Mouse (Mus musculus) limb, embryonic 14.5 days (tissue): Measurements from ENCODE around the gene Tm6sf1. TPM values are rescaled to one million over a fixed set of nuclear protein-coding genes. Genes with fewer than 3 reads are reported as not detected.

Experiments used
- ATAC-seq: fragments of 200-750 bp; cut with Nextera tagmentation; 2 replicates; pipeline ENCODE4 v1.8.0; 2017; ENCODE audit warnings: low read depth, moderate number of reproducible peaks, moderate TSS enrichment; ENCODE audit not compliant: low FRiP score
- DNase-seq: peaks from one replicate; pipeline ENCODE4 v3.0.0-alpha.2; 2015; ENCODE audit warnings: low spot score
- H3K27ac ChIP-seq: fragments of 300-500 bp; sonication (generic); replicated peaks from 2 replicates; pipeline ENCODE4 v1.5.1; 2014; ENCODE audit warnings: low read depth, mild to moderate bottlenecking, low read length, moderate library complexity, mixed read lengths
- H3K27me3 ChIP-seq: fragments of 300-500 bp; sonication (generic); 2 replicates; pipeline ENCODE4 v1.6.1; 2014; ENCODE audit warnings: low read length, mixed read lengths; ENCODE audit not compliant: control insufficient read depth, insufficient read depth
- H3K36me3 ChIP-seq: fragments of 300-500 bp; sonication (generic); 2 replicates; pipeline ENCODE4 v1.6.1; 2014; ENCODE audit warnings: mild to moderate bottlenecking, low read length, moderate library complexity, mixed read lengths; ENCODE audit not compliant: control insufficient read depth, insufficient read depth
- H3K4me1 ChIP-seq: fragments of 300-500 bp; sonication (generic); 2 replicates; pipeline ENCODE4 v1.6.1; 2014; ENCODE audit warnings: antibody characterized with exemption, low read length, mixed read lengths; ENCODE audit not compliant: control insufficient read depth, insufficient read depth
- H3K4me2 ChIP-seq: fragments of 300-500 bp; sonication (generic); replicated peaks from 2 replicates; pipeline ENCODE4 v1.6.1; 2014; ENCODE audit warnings: low read depth, mild to moderate bottlenecking, low read length, moderate library complexity; ENCODE audit not compliant: severe bottlenecking
- H3K4me3 ChIP-seq: fragments of 300-500 bp; sonication (generic); replicated peaks from 2 replicates; pipeline ENCODE4 v1.5.1; 2014; ENCODE audit warnings: low read length
- H3K9ac ChIP-seq: fragments of 300-500 bp; sonication (generic); 2 replicates; pipeline ENCODE4 v1.6.1; 2014; ENCODE audit warnings: mild to moderate bottlenecking, low read depth, low read length, moderate library complexity; ENCODE audit not compliant: severe bottlenecking
- H3K9me3 ChIP-seq: fragments of 300-500 bp; sonication (generic); 2 replicates; pipeline ENCODE4 v1.6.1; 2016; ENCODE audit warnings: low read length; ENCODE audit not compliant: control insufficient read depth
- POLR2A ChIP-seq: fragments of 200-500 bp; IDR thresholded peaks from 2 replicates; pipeline ENCODE4 v1.8.0; 2012; ENCODE audit warnings: inconsistent platforms, mild to moderate bottlenecking, moderate library complexity, borderline replicate concordance; ENCODE audit not compliant: insufficient read depth, insufficient read length; ENCODE audit errors: extremely low read depth
- WGBS: fragments of 180-500 bp; shearing (Covaris S2); extraction: QIAGEN DNeasy Blood & Tissue Kit; methylation state at CpG from one replicate; pipeline ENCODE4 v1.1.7; 2014; 5-methylcytosine and 5-hydroxymethylcytosine counted together
- polyA plus RNA-seq, 2 experiments: library from polyadenylated mRNA; depleted of rRNA in 1 of 2; stranded (reverse) in 1 of 2; unstranded in 1 of 2; fragments of >200 nt; fragmentation: Nextera tagmentation in 1 of 2; extraction: Ambion mirVana in 1 of 2; gene quantifications; 2 replicates each; pipeline versions ENCODE4 v1.2.1 to v1.2.3; 2012 to 2014

Gene Tm6sf1
- polyA plus RNA-seq, 2 experiments: 26.6 to 49.0 TPM

DNA sequence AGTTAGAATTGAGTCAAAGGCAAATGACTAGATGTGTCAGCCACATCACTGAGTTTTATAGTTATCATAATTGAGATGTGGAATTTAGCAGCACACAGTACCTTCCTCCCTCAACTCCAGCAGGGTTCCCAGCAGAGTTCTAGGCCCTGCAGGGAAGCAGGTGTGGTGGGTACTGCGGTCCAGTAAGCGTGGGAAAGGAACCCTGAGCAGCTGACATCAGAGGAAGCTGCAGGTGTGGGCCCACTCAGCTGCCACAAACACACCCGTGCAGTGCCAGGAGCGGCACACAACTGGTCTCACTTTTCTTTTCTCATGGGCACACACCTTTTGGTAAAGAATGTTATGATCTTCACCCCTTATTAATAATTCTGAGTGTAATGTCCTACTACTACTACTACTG, 22.0 kb downstream of the Tm6sf1 start:
- Histone ChIP-seq H3K27me3 (no peaks in the 10 kb centered on the region), H3K27ac (no peak overlapping the region), H3K9me3 (no peaks in the 10 kb centered on the region), H3K4me2 (no peak overlapping the region), H3K9ac (no peak overlapping the region), H3K4me3 (no peak overlapping the region), H3K4me1 (no peaks in the 10 kb centered on the region), H3K36me3 (peaks cover 7% of the 10 kb centered on the region)
- 79% methylated on average over 4 of the region's 4 CpGs for WGBS
- no peak for ATAC-seq
- no peak for TF ChIP-seq POLR2A
- no peak for DNase-seq

DNA sequence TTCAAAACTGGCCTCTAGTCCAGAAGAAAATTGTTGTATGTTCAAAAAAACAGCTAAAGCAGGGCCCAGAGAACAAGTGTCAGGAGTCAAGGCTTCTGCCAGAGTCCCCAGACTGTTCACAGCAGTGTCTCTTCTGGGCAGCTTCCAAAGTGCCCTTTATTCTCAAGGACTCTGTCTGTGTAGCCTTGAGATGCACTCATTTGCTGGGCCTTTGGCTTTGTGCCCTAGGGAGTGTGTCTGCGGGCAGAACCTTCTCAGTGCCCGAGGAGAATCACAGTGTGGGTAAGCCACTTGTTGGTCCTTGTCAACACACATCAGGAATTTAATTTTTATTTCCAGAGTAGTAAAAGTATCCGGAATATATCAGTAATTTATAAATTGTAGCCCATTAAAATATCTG, 22.8 kb downstream of the Tm6sf1 start:
- Histone ChIP-seq H3K4me3 (no peak overlapping the region), H3K36me3 (peaks cover 14% of the 10 kb centered on the region), H3K4me1 (no peaks in the 10 kb centered on the region), H3K4me2 (no peak overlapping the region), H3K9ac (no peak overlapping the region), H3K27me3 (no peaks in the 10 kb centered on the region), H3K27ac (no peak overlapping the region), H3K9me3 (no peaks in the 10 kb centered on the region)
- WGBS: 88% methylated on average over 3 of the region's 3 CpGs
- no peak for ATAC-seq
- TF ChIP-seq POLR2A: no peak
- no peak for DNase-seq

GRCm38 (mm10) chr7:81885128-81885527, 26.3 kb downstream of the Tm6sf1 start:
- Histone ChIP-seq H3K4me1 (no peaks in the 10 kb centered on the region), H3K9ac (no peak overlapping the region)
- 91% methylated on average over 4 of the region's 4 CpGs for WGBS

DNA sequence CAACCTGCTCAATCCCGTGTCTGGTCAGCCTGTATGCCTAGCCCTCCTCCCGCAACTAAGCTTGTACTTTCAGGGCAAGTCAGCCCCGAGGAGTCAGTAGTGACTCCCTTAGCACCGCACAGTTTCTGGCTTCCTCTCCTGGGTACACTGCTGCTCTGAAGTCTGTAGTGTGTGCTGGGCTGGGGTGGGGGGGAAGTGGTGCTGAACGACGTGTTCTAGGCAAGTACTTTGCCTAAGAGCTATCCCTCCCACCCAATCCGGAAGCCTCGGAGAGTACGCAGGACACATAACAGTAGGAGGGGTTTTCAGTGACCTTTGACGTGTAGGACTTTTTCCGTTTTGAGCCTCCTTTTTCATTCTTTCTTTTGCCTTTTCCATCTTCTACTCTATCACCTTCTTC, 40.6 kb downstream of the Tm6sf1 start:
- ATAC-seq (no peak), DNase-seq (no peak)
- H3K9me3 ChIP-seq: no peaks in the 10 kb centered on the region
- H3K4me1 ChIP-seq: no peaks in the 10 kb centered on the region
- no peaks in the 10 kb centered on the region for H3K27me3 ChIP-seq
- WGBS: 75% methylated on average over 11 of the region's 11 CpGs
- no peak for TF ChIP-seq POLR2A
- no peak overlapping the region for H3K4me3 ChIP-seq
- peaks cover 27% of the 10 kb centered on the region for H3K36me3 ChIP-seq
- no peak overlapping the region for H3K9ac ChIP-seq
- no peak overlapping the region for H3K4me2 ChIP-seq
- H3K27ac ChIP-seq: no peak overlapping the region

More at GRCm38 (mm10) chr7:81885128-81885527, 26.3 kb downstream of the Tm6sf1 start:
- ATAC-seq (no peak), DNase-seq (no peak)
- no peak overlapping the region for H3K4me3 ChIP-seq
- no peak overlapping the region for H3K4me2 ChIP-seq
- H3K9me3 ChIP-seq: no peaks in the 10 kb centered on the region
- H3K27ac ChIP-seq: no peak overlapping the region
- H3K27me3 ChIP-seq: no peaks in the 10 kb centered on the region
- H3K36me3 ChIP-seq: peaks cover 14% of the 10 kb centered on the region
- no peak for TF ChIP-seq POLR2A

DNA sequence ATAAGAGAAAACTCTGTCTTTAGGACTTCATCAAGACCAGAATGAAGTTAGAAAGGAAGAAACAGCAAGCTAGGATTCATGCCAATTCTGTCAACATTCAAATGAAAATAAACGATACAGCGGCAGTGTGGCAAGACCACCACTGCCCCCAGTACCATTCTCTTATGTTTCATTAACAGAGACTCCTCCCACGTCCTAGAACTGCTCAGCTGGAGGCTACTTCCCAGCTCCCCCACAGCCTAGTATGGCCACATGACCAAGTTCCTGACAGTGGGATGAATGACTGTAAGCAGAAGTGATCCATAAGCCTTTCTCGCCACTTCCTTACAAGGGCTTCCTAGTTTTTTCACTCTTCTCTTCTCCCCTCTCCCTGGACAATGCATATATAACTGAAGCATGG, 45.3 kb downstream of the Tm6sf1 start:
- H3K9me3 ChIP-seq: no peaks in the 10 kb centered on the region
- H3K27me3 ChIP-seq: no peaks in the 10 kb centered on the region
- 66% methylated on average over 4 of the region's 4 CpGs for WGBS
- no peak overlapping the region for H3K27ac ChIP-seq
- no peak overlapping the region for H3K4me2 ChIP-seq
- H3K9ac ChIP-seq: no peak overlapping the region
- H3K36me3 ChIP-seq: peaks cover 13% of the 10 kb centered on the region; the same call in 1 of the 2 replicates
- no peak for TF ChIP-seq POLR2A
- DNase-seq (no peak), ATAC-seq (no peak)
- no peaks in the 10 kb centered on the region for H3K4me1 ChIP-seq
- H3K4me3 ChIP-seq: no peak overlapping the region

- Histone ChIP-seq H3K27ac (no peak overlapping the region), H3K9me3 (no peaks in the 10 kb centered on the region), H3K4me3 (no peak overlapping the region), H3K27me3 (no peaks in the 10 kb centered on the region), H3K4me2 (no peak overlapping the region), H3K4me1 (no peaks in the 10 kb centered on the region), H3K36me3 (peaks cover 8% of the 10 kb centered on the region; the same call in 1 of the 2 replicates), H3K9ac (no peak overlapping the region)
- TF ChIP-seq POLR2A: no peak
- ATAC-seq (no peak), DNase-seq (no peak)
- 77% methylated on average over 2 of the region's 2 CpGs for WGBS
These were observed 46.1 kb downstream of the Tm6sf1 start for GRCm38 (mm10) chr7:81904926-81905325.
